Mouse (Mus musculus) Patski (cell line): ENCODE results near the gene Sema4g. TPM values are rescaled to one million over a fixed set of nuclear protein-coding genes. Genes with fewer than 3 reads are reported as not detected.

Experiments used
- ATAC-seq: fragments of 100-300 bp; one replicate; pipeline ENCODE4 v1.8.0; 2021
- CTCF ChIA-PET: fragments of 350-600 bp; sonication (Branson Sonifier 250); formaldehyde crosslinking; loops from one replicate; lab custom pipeline; 2022; ENCODE audit warnings: inconsistent platforms; lab: Charles Lee
- POLR2A ChIA-PET: fragments of 350-600 bp; sonication (Branson Sonifier 250); formaldehyde crosslinking; loops from one replicate; lab custom pipeline; 2022; ENCODE audit warnings: antibody characterized with exemption, inconsistent platforms; lab: Charles Lee
- DNase-seq: peaks from one replicate; pipeline ENCODE4 v3.0.0-alpha.2; 2011; ENCODE audit warnings: low read depth, low spot score
- H3K27me3 ChIP-seq: fragments of 371-371 bp; one replicate; pipeline ENCODE4 v1.5.1; 2021
- CTCF ChIP-seq: fragments of 100-300 bp; IDR thresholded peaks from one replicate; pipeline ENCODE4 v1.5.1; 2021
- in situ Hi-C: fragments of 300-500 bp; cut with MboI; formaldehyde crosslinking; loops from 3 replicates; pipeline ENCODE4 v1.11.1; 2018; ENCODE audit warnings: low pct_unique_long_range_greater_than_20kb, mixed read lengths
- polyA plus RNA-seq: library from polyadenylated mRNA; unstranded; gene quantifications from one replicate; pipeline ENCODE4 v1.2.3, GENCODE M21; 2021

Sema4g gene
- 8.8 TPM for polyA plus RNA-seq

DNA sequence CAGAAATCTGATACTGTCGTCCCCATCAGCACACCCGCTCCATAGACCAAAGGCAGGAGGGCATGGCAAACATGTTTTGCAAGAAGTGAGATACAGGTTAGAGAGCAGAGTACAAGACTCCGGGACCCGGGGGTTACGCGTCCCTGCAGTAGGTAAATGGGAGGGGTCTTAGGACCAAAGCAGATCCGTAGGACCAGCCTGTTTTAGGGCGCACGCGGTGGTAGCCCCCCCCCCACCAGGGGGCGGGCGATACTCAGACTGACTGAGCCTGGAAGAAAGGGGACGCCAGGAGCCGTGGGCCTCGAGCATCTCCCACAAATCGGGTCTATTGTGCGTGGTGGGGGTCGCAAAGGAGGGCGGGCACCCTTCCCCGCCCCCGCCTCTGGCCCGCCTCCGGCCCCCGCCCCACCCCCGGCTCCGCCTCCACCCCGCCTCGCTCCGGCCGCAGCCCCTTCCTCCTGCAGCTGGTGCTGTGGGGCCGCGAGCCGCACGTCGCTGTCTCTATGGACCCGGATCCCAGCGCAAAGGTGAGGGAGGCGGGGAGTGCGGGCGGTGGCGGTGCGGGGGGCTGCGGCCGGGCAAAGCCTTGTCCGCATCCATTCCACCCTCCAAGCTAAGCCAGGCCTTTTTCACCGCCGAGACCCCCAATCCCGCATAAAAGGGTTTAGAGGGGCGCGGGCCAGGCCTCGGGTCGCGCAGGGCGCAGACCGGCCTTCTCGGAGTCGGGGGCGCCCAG, at the start of gene Sema4g:
Sema4g (plus strand) TSS at position 271 of the 736 bp plus-strand sequence.
- CTCF ChIA-PET = interaction anchor here (1.2 kb wide), 1 partner anchor 9 kb away, joined by 3 read pairs; no protein-coding TSS in a partner anchor

DNA sequence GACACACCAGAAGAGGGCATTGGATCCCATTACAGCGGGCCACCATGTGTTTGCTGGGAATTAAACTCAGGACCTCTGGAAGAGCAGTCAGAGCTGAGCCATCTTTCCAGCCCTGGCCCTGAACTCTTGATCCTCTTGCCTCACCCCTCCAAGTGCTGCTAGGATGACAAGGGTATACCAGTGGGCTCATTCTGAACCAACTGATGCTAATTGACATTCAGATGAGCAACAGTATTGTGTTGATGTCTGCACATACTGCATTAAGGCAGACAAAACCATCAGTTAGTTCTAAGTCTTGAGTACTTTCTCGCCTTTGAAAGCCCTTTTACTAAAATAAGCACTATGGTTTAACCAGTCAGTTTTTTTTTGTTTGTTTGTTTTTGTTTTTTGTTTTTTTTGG, 29.3 kb upstream of the Sema4g start:
- ChIA-PET CTCF (no interaction called here), POLR2A (interaction anchor here (1.4 kb wide), 1 partner anchor 55 kb away, joined by 3 read pairs; the partner anchor contains the start of gene Lzts2)
- DNase-seq = no peak
- H3K27me3 ChIP-seq = no peaks in the 10 kb centered on the region
- ATAC-seq = no peak
- in situ Hi-C loops = no loop called here
- no peak for TF ChIP-seq CTCF

More for the DNA sequence above, at the start of gene Sema4g:
- ATAC-seq = peak; percentile 8
- POLR2A ChIA-PET = interaction anchor here (1.4 kb wide), 1 partner anchor 12 kb away, joined by 3 read pairs; no protein-coding TSS in a partner anchor
- no peak for DNase-seq
- no peak for TF ChIP-seq CTCF
- in situ Hi-C loops = no loop called here
- no peaks in the 10 kb centered on the region for H3K27me3 ChIP-seq

DNA sequence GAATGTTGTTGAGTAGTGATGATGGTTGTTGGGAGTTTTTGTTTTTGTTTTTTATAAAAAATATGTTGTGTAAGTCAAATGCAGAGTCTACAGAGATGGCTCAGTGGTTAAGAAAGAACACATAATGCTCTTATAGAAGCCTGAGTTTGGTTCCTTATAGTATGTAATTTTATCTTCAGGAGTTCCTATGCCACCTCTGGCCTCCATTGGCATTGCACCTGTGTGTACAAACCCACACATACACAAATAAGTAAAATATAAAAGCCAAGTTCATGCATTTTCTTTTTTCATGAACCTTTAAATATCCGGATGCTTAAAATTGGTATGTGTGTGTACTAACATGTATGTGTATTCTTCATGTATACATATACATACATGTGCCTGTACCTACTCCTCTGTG, 22.9 kb upstream of the Sema4g start:
- in situ Hi-C loops = no loop called here
- DNase-seq (no peak), ATAC-seq (no peak)
- no peaks in the 10 kb centered on the region for H3K27me3 ChIP-seq
- TF ChIP-seq CTCF = peak; percentile 22
- ChIA-PET CTCF (interaction anchor here (0.9 kb wide), 1 partner anchor 20 kb away, joined by 3 read pairs; no protein-coding TSS in a partner anchor), POLR2A (interaction anchor here (1.6 kb wide), 1 partner anchor 18 kb away, joined by 3 read pairs; no protein-coding TSS in a partner anchor)

DNA sequence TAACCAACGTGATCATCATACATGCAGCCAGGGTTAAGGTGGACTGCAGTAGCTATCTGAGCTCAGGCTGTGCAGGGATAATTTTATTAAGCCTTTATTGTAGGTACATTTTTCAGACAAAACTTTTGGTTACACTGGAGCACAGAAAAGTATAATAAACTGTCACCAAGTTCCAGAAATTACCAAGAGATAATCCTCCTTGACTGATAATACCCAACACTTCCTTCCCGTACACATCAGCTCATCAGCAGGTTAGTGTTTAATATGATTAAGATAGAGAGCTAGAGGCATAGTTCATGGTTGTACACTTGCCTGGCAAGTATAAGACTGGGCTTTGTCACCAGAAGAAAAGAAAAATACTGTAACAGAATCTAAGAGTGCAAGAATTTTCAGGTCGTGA, 20.6 kb upstream of the Sema4g start:
- in situ Hi-C loops = no loop called here
- no peak for TF ChIP-seq CTCF
- DNase-seq (no peak), ATAC-seq (no peak)
- H3K27me3 ChIP-seq = no peaks in the 10 kb centered on the region
- POLR2A ChIA-PET = interaction anchor here (1.4 kb wide), 1 partner anchor 10 kb away, joined by 4 read pairs; no protein-coding TSS in a partner anchor
- CTCF ChIA-PET = interaction anchor here (1.7 kb wide), 1 partner anchor 14 kb away, joined by 5 read pairs; no protein-coding TSS in a partner anchor

DNA sequence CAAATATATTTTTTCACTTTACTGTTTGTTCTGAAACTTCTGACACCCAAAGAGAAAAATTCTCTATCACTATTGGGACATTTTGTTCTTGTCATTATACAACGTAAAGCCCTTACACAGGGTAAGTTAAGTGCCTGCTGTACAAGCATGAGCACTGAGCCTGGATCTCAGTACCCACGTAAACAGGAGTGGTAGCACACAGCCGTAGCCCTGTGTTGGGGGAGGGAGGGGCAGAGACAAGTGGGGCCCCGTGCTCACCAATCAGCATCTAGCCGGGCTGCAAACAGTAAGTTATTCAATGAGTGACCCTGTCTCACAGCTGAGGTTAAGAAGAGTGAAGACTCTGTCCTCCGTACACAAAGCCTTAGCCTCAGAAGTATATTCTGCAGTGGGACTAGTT, 12.3 kb upstream of the Sema4g start:
- CTCF ChIA-PET = no interaction called here
- H3K27me3 ChIP-seq = no peaks in the 10 kb centered on the region
- in situ Hi-C loops = no loop called here
- no peak for TF ChIP-seq CTCF
- POLR2A ChIA-PET = interaction anchor here (1.5 kb wide), 1 partner anchor 8 kb away, joined by 3 read pairs; no protein-coding TSS in a partner anchor
- ATAC-seq (no peak), DNase-seq (no peak)

DNA sequence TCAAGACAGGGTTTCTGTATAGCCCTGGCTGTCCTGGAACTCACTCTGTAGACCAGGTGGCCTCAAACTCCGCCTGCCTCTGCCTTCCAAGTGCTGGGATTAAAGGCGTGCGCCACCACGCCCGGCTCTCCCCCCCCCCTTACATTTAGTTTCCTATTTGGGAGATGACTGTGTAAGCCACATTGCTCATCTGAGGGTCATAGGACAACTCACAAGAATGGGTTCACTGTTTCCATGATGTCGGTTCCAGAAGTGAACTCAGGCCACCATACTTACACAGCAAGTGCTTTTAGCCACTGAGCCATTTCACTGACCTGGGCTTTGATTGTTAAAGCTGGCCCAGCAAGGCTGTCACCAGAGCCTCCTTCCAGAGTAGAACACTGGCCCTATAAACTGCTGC, 11.8 kb upstream of the Sema4g start:
- DNase-seq = no peak
- in situ Hi-C loops = no loop called here
- ChIA-PET POLR2A (no interaction called here), CTCF (no interaction called here)
- ATAC-seq = no peak
- no peaks in the 10 kb centered on the region for H3K27me3 ChIP-seq
- no peak for TF ChIP-seq CTCF

DNA sequence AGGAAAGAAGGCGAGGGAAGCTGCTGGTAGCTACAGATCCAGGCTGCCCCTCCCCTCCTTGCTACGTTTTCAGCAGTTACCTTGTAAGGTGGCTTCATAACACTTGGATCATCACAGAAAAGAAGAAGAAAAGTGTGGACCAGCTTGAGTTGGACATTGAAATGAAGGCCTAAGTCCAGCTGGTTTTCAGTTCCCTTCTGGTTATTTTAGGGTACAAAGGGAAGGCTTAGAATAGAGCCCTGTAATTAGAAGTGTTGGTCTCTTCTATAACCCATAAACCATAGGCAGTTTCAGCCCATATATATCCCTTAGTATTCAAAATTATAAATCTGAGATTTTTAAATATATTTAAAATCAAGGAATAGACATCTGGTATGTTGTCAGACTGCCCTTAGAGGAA, 8.1 kb upstream of the Sema4g start:
- no peak for DNase-seq
- no peak for ATAC-seq
- in situ Hi-C loops = no loop called here
- CTCF ChIA-PET = interaction anchor here (1.1 to 2.7 kb wide), 4 partner anchors 10 to 50 kb away, joined by 3 to 10 read pairs (median 3); no protein-coding TSS in a partner anchor
- POLR2A ChIA-PET = interaction anchor here (1.2 kb wide), 1 partner anchor 9 kb away, joined by 3 read pairs; no protein-coding TSS in a partner anchor
- no peaks in the 10 kb centered on the region for H3K27me3 ChIP-seq
- TF ChIP-seq CTCF = no peak

DNA sequence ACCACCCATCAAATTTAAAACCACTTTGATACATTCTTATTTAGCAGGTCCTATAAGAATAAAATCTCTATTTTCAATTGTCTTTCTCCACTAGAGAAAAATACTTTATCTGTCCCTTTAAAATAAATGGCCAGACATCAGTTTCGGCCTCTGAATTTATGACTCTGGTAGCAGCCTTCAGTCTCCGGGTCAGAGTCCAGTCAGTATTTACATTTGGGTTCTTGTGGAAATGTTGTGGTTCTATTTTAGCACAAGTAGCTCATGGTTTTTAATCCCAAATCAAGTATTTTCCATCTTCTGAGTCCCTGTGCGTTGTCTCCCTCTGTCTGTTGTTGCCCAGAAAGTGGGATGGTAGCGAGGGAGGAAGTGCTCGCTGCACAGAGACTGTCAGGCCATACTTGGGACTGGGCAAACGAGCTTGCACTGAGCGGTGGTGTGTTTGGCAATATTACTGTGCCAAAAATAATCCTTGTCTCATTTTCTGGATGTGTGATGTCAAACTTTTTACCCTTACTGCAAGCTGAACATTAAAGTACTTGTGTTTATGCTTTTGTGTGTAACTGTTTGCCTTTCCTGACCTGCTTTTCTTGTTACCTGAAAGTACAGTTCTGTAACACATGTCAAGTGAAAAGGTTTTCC, 6.3 kb upstream of the Sema4g start:
- CTCF ChIA-PET = interaction anchor here (0.8 to 2.7 kb wide), 4 partner anchors 11 to 48 kb away, joined by 3 to 10 read pairs (median 4); no protein-coding TSS in a partner anchor
- H3K27me3 ChIP-seq = no peaks in the 10 kb centered on the region
- no peak for DNase-seq
- TF ChIP-seq CTCF = no peak
- POLR2A ChIA-PET = interaction anchor here (0.5 to 0.7 kb wide), 2 partner anchors 471 to 1653 kb away, joined by 3 to 5 read pairs; no protein-coding TSS in a partner anchor
- ATAC-seq = no peak
- in situ Hi-C loops = no loop called here

DNA sequence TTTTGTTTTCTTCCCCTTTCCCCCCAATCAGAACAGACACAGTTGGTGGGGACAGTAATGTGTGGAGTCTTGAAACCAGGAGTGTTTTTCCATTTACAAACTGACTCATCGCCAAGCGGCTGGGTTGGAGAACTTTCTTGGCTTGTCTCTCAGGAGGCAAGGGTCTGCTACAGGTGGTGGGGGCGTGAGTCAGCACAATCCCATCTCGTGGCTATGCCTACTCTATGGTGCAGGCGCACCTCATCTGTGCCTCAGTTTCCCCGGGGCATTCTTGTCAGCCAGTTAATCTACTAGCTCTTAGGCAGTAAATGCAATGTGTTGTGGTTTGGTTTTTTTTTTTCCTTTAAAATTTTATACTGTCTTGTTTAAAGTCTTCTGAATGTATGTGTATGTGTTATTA, 5.5 kb upstream of the Sema4g start:
- no peak for ATAC-seq
- DNase-seq = no peak
- CTCF ChIA-PET = interaction anchor here (1.2 to 2.1 kb wide), 2 partner anchors 15 to 30 kb away, joined by 4 to 5 read pairs; no protein-coding TSS in a partner anchor
- H3K27me3 ChIP-seq = no peaks in the 10 kb centered on the region
- POLR2A ChIA-PET = interaction anchor here (0.5 kb wide), 1 partner anchor 51 kb away, joined by 3 read pairs; no protein-coding TSS in a partner anchor
- in situ Hi-C loops = no loop called here
- TF ChIP-seq CTCF = no peak

DNA sequence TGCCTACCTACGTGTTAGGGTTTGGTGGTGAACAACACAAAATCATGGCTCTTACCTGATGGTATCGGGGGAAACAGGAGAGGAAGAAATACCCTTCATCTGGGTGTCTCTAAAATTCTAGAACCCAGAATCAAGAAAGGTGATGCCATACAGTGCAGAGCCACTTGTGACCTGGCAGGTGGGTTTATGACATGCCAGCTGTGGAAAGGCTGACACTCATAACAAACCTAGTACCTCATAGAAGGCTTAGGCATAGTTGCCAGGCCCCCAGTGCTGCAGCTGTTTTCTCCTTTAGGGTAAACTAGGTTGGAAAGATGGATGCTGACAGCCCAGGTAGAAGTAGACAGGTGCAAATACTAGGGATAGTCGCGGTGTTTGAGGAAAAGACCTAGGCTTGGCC, 4.5 kb upstream of the Sema4g start:
- in situ Hi-C loops = no loop called here
- TF ChIP-seq CTCF = no peak
- no peaks in the 10 kb centered on the region for H3K27me3 ChIP-seq
- ATAC-seq (no peak), DNase-seq (no peak)
- ChIA-PET POLR2A (interaction anchor here (1.3 kb wide), 1 partner anchor 8 kb away, joined by 3 read pairs; no protein-coding TSS in a partner anchor), CTCF (interaction anchor here (1.4 kb wide), 1 partner anchor 47 kb away, joined by 4 read pairs; no protein-coding TSS in a partner anchor)
